Mouse (Mus musculus): Measurements from ENCODE around the gene C1s1. TPM values are rescaled to one million over a fixed set of nuclear protein-coding genes. Genes with fewer than 3 reads are reported as not detected.
"Not testable (repeated sequence)": the region's sequence is repeated elsewhere in the genome, so short reads cannot be mapped to it uniquely, and the experiment has no call there.

The C1s1 gene
- polyA plus RNA-seq, 1 experiment from 2014 or later = 9.0 TPM

GRCm38 (mm10) chr6:124491427-124491826 is 50.7 kb downstream of the C1s1 start:
- H3K27me3 ChIP-seq = no peaks in the 10 kb centered on the region
- no peak overlapping the region for H3K4me2 ChIP-seq (replicated peaks)
- H3K4me3 ChIP-seq (replicated peaks) = no peak overlapping the region
- peaks cover 7% of the 10 kb centered on the region; the same call in 1 of the 2 replicates for H3K4me1 ChIP-seq
- no peaks in the 10 kb centered on the region for H3K9me3 ChIP-seq (replicated peaks)
- no peak for ATAC-seq (ENCODE audit: insufficient number of reproducible peaks, low FRiP score, low TSS enrichment, low read depth)
- no peaks in the 10 kb centered on the region for H3K36me3 ChIP-seq
- H3K9ac ChIP-seq = no peak overlapping the region
- WGBS = 74% methylated on average over 6 of the region's 6 CpGs
- no peak overlapping the region for H3K27ac ChIP-seq (replicated peaks)

DNA sequence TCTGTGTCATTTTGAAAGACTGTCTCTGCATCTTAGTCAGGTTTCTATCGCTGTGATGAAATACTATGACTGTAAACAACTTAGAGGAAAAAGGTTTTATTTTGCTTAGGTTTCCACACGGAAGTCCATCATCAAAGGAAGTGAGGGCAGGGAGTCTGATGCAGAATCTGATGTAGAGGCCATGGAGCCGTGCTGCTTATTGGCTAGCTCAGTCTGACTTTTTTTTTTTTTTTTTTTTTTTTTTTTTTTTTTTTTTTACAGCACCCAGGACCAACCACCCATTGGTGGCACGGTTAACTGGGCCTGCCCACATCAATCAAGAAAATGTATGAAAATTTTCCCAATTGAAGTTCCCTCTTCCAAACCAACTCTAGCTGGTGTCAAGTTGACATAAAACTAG is 53.2 kb downstream of the C1s1 start:
- WGBS = 73% methylated on average over 4 of the region's 4 CpGs
- Histone ChIP-seq H3K4me2 (replicated peaks) (no peak overlapping the region), H3K36me3 (no peaks in the 10 kb centered on the region), H3K9ac (no peak overlapping the region), H3K4me1 (peaks cover 10% of the 10 kb centered on the region; the same call in 1 of the 2 replicates), H3K4me3 (replicated peaks) (no peak overlapping the region), H3K27me3 (no peaks in the 10 kb centered on the region), H3K27ac (replicated peaks) (no peak overlapping the region), H3K9me3 (replicated peaks) (no peaks in the 10 kb centered on the region)
- no peak for ATAC-seq (ENCODE audit: insufficient number of reproducible peaks, low FRiP score, low TSS enrichment, low read depth)

DNA sequence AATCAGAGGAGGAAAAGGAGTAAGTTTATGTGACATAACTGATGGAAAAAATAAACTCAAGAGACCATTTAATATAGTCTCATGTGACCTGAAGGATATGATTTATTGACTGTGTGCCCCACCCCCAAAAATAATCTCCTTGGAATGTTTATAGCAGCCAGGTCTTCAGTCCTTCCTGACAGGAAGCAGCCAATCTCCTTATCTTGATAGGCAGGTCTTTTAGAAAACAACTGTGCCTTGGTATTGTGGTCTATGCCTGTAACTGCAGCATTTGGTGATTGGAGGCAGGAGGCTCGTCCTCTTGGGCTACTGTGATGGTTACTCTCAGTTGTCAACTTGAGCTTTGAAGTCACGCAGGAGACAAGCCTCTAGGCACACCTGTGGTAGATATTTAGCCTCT is 54.6 kb downstream of the C1s1 start:
- ATAC-seq (ENCODE audit: insufficient number of reproducible peaks, low FRiP score, low TSS enrichment, low read depth) = no peak
- Histone ChIP-seq H3K4me2 (replicated peaks) (no peak overlapping the region), H3K4me1 (peaks cover 4% of the 10 kb centered on the region; the same call in 1 of the 2 replicates), H3K9ac (no peak overlapping the region), H3K27me3 (no peaks in the 10 kb centered on the region), H3K4me3 (replicated peaks) (no peak overlapping the region), H3K36me3 (no peaks in the 10 kb centered on the region), H3K27ac (replicated peaks) (no peak overlapping the region), H3K9me3 (replicated peaks) (no peaks in the 10 kb centered on the region)
- 37% methylated on average over 2 of the region's 2 CpGs for WGBS

- WGBS = 26% methylated on average over 21 of the region's 21 CpGs
- Histone ChIP-seq H3K36me3 (no peaks in the 10 kb centered on the region), H3K27me3 (no peaks in the 10 kb centered on the region), H3K9ac (no peak overlapping the region), H3K27ac (replicated peaks) (no peak overlapping the region), H3K4me2 (replicated peaks) (peak overlapping the region; percentile 40), H3K4me3 (replicated peaks) (peak overlapping the region; percentile 21), H3K4me1 (0 out of 2 replicates have a peak, but pooled peaks cover 3% of the 10 kb centered on the region), H3K9me3 (replicated peaks) (no peaks in the 10 kb centered on the region)
- ATAC-seq (ENCODE audit: insufficient number of reproducible peaks, low FRiP score, low TSS enrichment, low read depth) = no peak
Observed at GRCm38 (mm10) chr6:124485414-124486144, 56.6 kb downstream of the C1s1 start.

DNA sequence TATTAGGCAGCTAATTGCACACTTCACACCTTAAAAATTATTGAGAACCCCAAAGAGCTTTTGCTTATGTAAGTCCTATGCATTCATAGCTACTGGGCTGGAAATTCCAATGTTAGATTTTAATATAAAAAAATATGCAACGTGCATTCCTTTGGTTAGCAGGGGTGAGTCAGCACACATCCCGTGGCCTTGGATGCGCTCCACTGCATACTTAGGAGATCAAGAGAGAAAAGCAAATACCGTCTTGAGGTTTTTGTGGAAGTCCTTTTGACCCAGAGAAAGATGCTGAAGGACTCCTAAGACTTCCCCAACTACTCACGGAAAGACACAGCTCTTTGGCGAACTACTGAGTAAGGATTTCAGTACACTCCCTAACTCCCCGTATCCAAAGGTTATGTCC is 57.3 kb downstream of the C1s1 start:
- Histone ChIP-seq H3K36me3 (no peaks in the 10 kb centered on the region), H3K9ac (no peak overlapping the region), H3K4me1 (0 out of 2 replicates have a peak, but pooled peaks cover 3% of the 10 kb centered on the region), H3K27ac (replicated peaks) (no peak overlapping the region), H3K9me3 (replicated peaks) (no peaks in the 10 kb centered on the region), H3K4me3 (replicated peaks) (no peak overlapping the region), H3K27me3 (no peaks in the 10 kb centered on the region), H3K4me2 (replicated peaks) (no peak overlapping the region)
- WGBS = 55% methylated on average over 7 of the region's 7 CpGs
- ATAC-seq (ENCODE audit: insufficient number of reproducible peaks, low FRiP score, low TSS enrichment, low read depth) = no peak

DNA sequence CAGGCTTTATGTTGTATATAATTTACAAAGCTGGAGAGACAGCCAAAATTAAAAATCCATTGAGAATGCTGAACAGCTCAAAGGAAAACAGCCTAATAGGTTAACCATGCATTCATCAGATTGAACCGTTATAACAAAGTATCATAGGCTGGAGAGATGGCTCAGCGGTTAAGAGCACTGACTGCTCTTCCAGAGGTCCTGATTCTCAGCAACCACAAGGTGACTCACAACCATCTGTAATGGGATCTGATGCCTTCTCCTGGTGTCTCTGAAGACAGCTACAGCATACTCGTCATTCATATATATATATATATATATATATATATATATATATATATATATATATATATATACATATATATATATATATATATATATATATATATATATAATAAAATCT is 58.3 kb downstream of the C1s1 start:
- ATAC-seq (ENCODE audit: insufficient number of reproducible peaks, low FRiP score, low TSS enrichment, low read depth) = not testable (repeated sequence)

DNA sequence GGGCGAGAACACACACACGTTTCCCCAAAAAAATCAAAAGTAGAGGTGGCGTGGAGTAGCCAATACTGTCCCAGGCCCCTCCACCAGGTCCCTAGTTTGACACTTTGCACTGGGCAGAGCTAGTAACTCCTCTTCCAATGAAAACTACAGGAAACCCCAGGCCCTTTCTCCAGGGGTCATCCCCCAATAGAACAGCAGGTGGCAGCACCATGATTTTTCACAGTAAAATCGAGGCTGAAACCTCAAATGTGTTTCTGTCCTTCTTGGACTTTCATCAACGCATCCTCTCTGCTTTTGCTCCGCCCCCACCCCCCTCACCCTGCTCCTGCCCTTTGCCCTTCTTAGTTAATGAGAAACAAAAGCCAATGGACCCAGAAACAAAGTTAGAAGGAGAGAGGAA is 60.6 kb downstream of the C1s1 start:
- no peaks in the 10 kb centered on the region for H3K9me3 ChIP-seq (replicated peaks)
- WGBS = 24% methylated on average over 6 of the region's 6 CpGs
- H3K9ac ChIP-seq = no peak overlapping the region
- H3K27ac ChIP-seq (replicated peaks) = no peak overlapping the region
- no peak overlapping the region for H3K4me3 ChIP-seq (replicated peaks)
- 0 out of 2 replicates have a peak, but pooled peaks cover 9% of the 10 kb centered on the region for H3K4me1 ChIP-seq
- H3K36me3 ChIP-seq = no peaks in the 10 kb centered on the region
- no peaks in the 10 kb centered on the region for H3K27me3 ChIP-seq
- H3K4me2 ChIP-seq (replicated peaks) = no peak overlapping the region
- no peak for ATAC-seq (ENCODE audit: insufficient number of reproducible peaks, low FRiP score, low TSS enrichment, low read depth)

More for the DNA sequence above, 58.3 kb downstream of the C1s1 start:
- H3K27me3 ChIP-seq; H3K9me3 ChIP-seq (replicated peaks); H3K9ac ChIP-seq; H3K4me3 ChIP-seq (replicated peaks); H3K36me3 ChIP-seq; H3K4me1 ChIP-seq; H3K4me2 ChIP-seq (replicated peaks); H3K27ac ChIP-seq (replicated peaks): not testable (repeated sequence)
- WGBS = 86% methylated on average over 3 of the region's 3 CpGs

Other genes starting within 250 kb of the C1s1 start
- 0.75 and 0.91 TPM in 2 replicates for gene Cd163, start 237.7 kb downstream of the C1s1 start, polyA plus RNA-seq (2015; fragmentation: Nextera tagmentation; extraction: Ambion mirVana)
- gene Pex5, start 127.3 kb downstream of the C1s1 start, polyA plus RNA-seq (2015; fragmentation: Nextera tagmentation; extraction: Ambion mirVana) = 48.8 and 49.0 TPM in 2 replicates
- 8.2 and 9.0 TPM in 2 replicates for gene Clstn3, start 77.6 kb downstream of the C1s1 start, polyA plus RNA-seq (2015; fragmentation: Nextera tagmentation; extraction: Ambion mirVana)
- gene C1rl, start 49.2 kb downstream of the C1s1 start, polyA plus RNA-seq (2015; fragmentation: Nextera tagmentation; extraction: Ambion mirVana) = 0.47 and 0.67 TPM in 2 replicates
- 5.1 and 6.1 TPM in 2 replicates for gene C1ra, start 30.0 kb downstream of the C1s1 start, polyA plus RNA-seq (2015; fragmentation: Nextera tagmentation; extraction: Ambion mirVana)
- not detected in 2 replicates for gene C1rb, start 27.9 kb upstream of the C1s1 start, polyA plus RNA-seq (2015; fragmentation: Nextera tagmentation; extraction: Ambion mirVana)
- 0.14 and 0.21 TPM in 2 replicates for gene C1s2, start 93.7 kb upstream of the C1s1 start, polyA plus RNA-seq (2015; fragmentation: Nextera tagmentation; extraction: Ambion mirVana)
- 56.0 and 56.1 TPM in 2 replicates for gene Lpcat3, start 120.7 kb upstream of the C1s1 start, polyA plus RNA-seq (2015; fragmentation: Nextera tagmentation; extraction: Ambion mirVana)
- 171 and 186 TPM in 2 replicates for gene Emg1, start 169.8 kb upstream of the C1s1 start, polyA plus RNA-seq (2015; fragmentation: Nextera tagmentation; extraction: Ambion mirVana)
- 301 and 317 TPM in 2 replicates for gene Phb2, start 170.0 kb upstream of the C1s1 start, polyA plus RNA-seq (2015; fragmentation: Nextera tagmentation; extraction: Ambion mirVana)
- 19.9 and 20.2 TPM in 2 replicates for gene Ptpn6, start 196.4 kb upstream of the C1s1 start, polyA plus RNA-seq (2015; fragmentation: Nextera tagmentation; extraction: Ambion mirVana)
- 416 TPM in 2 replicates for gene Grcc10, start 199.0 kb upstream of the C1s1 start, polyA plus RNA-seq (2015; fragmentation: Nextera tagmentation; extraction: Ambion mirVana)
- gene Gm45234, start 213.7 kb upstream of the C1s1 start, polyA plus RNA-seq (2015; fragmentation: Nextera tagmentation; extraction: Ambion mirVana) = not detected in 2 replicates
- gene Atn1, start 214.2 kb upstream of the C1s1 start, polyA plus RNA-seq (2015; fragmentation: Nextera tagmentation; extraction: Ambion mirVana) = 20.1 and 21.0 TPM in 2 replicates
- 11.8 and 12.7 TPM in 2 replicates for gene Eno2, start 227.3 kb upstream of the C1s1 start, polyA plus RNA-seq (2015; fragmentation: Nextera tagmentation; extraction: Ambion mirVana)
- gene Lrrc23, start 237.4 kb upstream of the C1s1 start, polyA plus RNA-seq (2015; fragmentation: Nextera tagmentation; extraction: Ambion mirVana) = 26.7 and 47.5 TPM in 2 replicates